Mouse (Mus musculus) adrenal gland, adult 8-10 months (tissue): Measurements from ENCODE around the gene Ccs. TPM values are rescaled to one million over a fixed set of nuclear protein-coding genes. Genes with fewer than 3 reads are reported as not detected.

Experiments
- total RNA-seq, 4 experiments: library from RNA; stranded (reverse); gene quantifications; 2 replicates each; pipeline ENCODE4 v1.2.4; 2022

The Ccs gene
- total RNA-seq, 4 experiments from 2014 or later, result 101 to 198 (median 175) TPM

Other genes with a start within 250 kb of the Ccs start
- gene Lrfn4, start 223.7 kb downstream of the Ccs start, total RNA-seq, result 1 to 10 TPM; 3.9 to 9.3 (median 6.5) TPM
- 10 to 100 TPM; 34.0 to 47.7 (median 38.9) TPM for gene Rce1, start 213.7 kb downstream of the Ccs start, total RNA-seq
- 1 to 10 TPM in 1 of 4 experiments, under 1 TPM in 2, not detected in 1; 0.67 to 1.0 (median 0.94) TPM for gene Gm960, start 140.7 kb downstream of the Ccs start, total RNA-seq
- 1 to 10 TPM in 3 of 4 experiments, under 1 TPM in 1; 0.99 to 3.5 (median 1.6) TPM for gene Sptbn2, start 128.2 kb downstream of the Ccs start, total RNA-seq
- gene Rbm4b, start 82.8 kb downstream of the Ccs start, total RNA-seq, result 10 to 100 TPM; 14.3 to 16.5 (median 16.1) TPM
- gene Rbm4, start 45.4 kb downstream of the Ccs start, total RNA-seq, result 10 to 100 TPM; 54.0 to 83.2 (median 62.0) TPM
- 10 to 100 TPM; 20.7 to 31.8 (median 24.4) TPM for gene Gm21992, start 27.7 kb downstream of the Ccs start, total RNA-seq
- 10 to 100 TPM; 43.7 to 64.6 (median 53.9) TPM for gene Rbm14, start 27.7 kb downstream of the Ccs start, total RNA-seq
- under 1 TPM; 0.15 to 0.59 (median 0.29) TPM for gene Ccdc87, start within 50 bp of the Ccs start, total RNA-seq
- 100 to 1,000 TPM; 412 to 672 (median 540) TPM for gene Ctsf, start 15.8 kb upstream of the Ccs start, total RNA-seq
- gene Actn3, start 38.6 kb upstream of the Ccs start, total RNA-seq, result 1 to 10 TPM in 1 of 4 experiments, under 1 TPM in 3; 0.46 to 1.5 (median 0.75) TPM
- gene Zdhhc24, start 39.3 kb upstream of the Ccs start, total RNA-seq, result 10 to 100 TPM; 26.3 to 35.8 (median 29.2) TPM
- gene Bbs1, start 67.3 kb upstream of the Ccs start, total RNA-seq, result 10 to 100 TPM in 2 of 4 experiments, 1 to 10 TPM in 2; 6.9 to 23.3 (median 12.5) TPM
- 100 to 1,000 TPM; 110 to 141 (median 132) TPM for gene Dpp3, start 89.0 kb upstream of the Ccs start, total RNA-seq
- 10 to 100 TPM; 10.9 to 19.5 (median 15.2) TPM for gene Peli3, start 103.8 kb upstream of the Ccs start, total RNA-seq
- gene Mrpl11, start 122.8 kb upstream of the Ccs start, total RNA-seq, result 10 to 100 TPM; 44.6 to 56.9 (median 53.6) TPM
- gene Npas4, start 151.0 kb upstream of the Ccs start, total RNA-seq, result under 1 TPM; 0.17 to 0.43 (median 0.32) TPM
- gene Slc29a2, start 184.5 kb upstream of the Ccs start, total RNA-seq, result 1 to 10 TPM; 4.0 to 5.7 (median 4.5) TPM
- 10 to 100 TPM; 44.3 to 54.2 (median 51.8) TPM for gene B4gat1, start 199.5 kb upstream of the Ccs start, total RNA-seq
- 1 to 10 TPM in 3 of 4 experiments, under 1 TPM in 1; 0.59 to 3.9 (median 1.9) TPM for gene AC124502.3, start 199.6 kb upstream of the Ccs start, total RNA-seq
- 10 to 100 TPM; 30.0 to 40.1 (median 33.6) TPM for gene Brms1, start 202.0 kb upstream of the Ccs start, total RNA-seq
- 1 to 10 TPM; 4.1 to 8.1 (median 7.7) TPM for gene Rin1, start 211.1 kb upstream of the Ccs start, total RNA-seq
- gene Cd248, start 228.7 kb upstream of the Ccs start, total RNA-seq, result 10 to 100 TPM in 1 of 4 experiments, 1 to 10 TPM in 3; 8.9 to 11.8 (median 9.2) TPM
- gene Tmem151a, start 246.2 kb upstream of the Ccs start, total RNA-seq, result 1 to 10 TPM; 2.1 to 2.8 (median 2.6) TPM
- gene Yif1a, start 249.2 kb upstream of the Ccs start, total RNA-seq, result 10 to 100 TPM; 58.5 to 79.0 (median 62.9) TPM